Mouse (Mus musculus): ENCODE results near the gene Gm26992.

DNA sequence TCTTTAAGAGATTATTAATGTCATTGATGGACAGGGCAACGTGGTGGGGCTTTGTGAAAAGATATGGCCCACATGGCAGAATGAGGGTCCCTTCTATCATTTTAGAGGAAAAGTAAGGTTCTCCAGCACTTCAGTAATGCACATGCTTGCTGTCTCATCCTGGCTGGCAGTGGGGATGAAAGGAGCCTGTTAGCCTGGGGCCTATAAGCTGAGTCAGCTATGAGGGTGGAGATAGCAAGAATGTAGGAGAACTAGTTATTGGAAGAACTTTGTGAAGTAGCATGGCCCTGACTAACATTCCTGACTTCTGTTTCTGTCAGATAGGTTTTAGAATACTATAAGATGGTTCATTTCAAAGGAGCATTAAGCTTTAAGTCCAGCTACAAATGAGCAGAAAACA is 93.5 kb downstream of the Gm26992 start:
- no peak for TF ChIP-seq CTCF (IDR thresholded peaks at IDR 0.05; ENCODE audit: low read depth, low read length)
- no peak for TF ChIP-seq POLR2A (IDR thresholded peaks at IDR 0.05; ENCODE audit: borderline replicate concordance, low read depth, low read length)
